Mouse (Mus musculus): ENCODE data around the gene Sptssb.

DNA sequence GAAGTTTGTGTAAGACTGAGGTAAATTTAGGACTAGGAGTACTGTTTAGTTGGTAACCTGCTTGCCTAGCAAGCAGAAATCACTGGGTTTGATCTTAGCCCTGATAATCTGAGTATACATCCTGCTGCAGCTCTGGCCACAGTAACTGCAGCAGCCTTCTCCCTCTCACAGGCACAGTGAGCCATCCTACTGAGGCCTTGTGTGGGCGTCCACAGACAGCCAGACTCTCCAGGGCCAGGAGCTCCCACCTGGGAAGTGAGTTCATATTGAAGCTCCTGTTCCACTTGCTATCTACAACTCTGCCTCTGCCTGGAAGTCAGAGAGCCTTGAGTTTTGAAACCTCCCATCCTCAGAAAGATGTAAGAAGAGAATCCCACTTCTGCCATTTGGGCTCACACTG is 24.0 kb upstream of the Sptssb start:
- no peak for TF ChIP-seq CTCF (IDR thresholded peaks at IDR 0.05; ENCODE audit: control insufficient read depth, insufficient read depth, insufficient read length)
- TF ChIP-seq MYOD1 (IDR thresholded peaks at IDR 0.05; ENCODE audit: control insufficient read depth, insufficient read length, low read depth): no peak
- TF ChIP-seq CEBPB (IDR thresholded peaks at IDR 0.05; ENCODE audit: low read depth): no peak
- TF ChIP-seq MAX (IDR thresholded peaks at IDR 0.05): no peak
- no peak for TF ChIP-seq USF1 (IDR thresholded peaks at IDR 0.05; ENCODE audit: low read depth)
- TF ChIP-seq MYOG (IDR thresholded peaks at IDR 0.05; ENCODE audit: control insufficient read depth, extremely low read depth, insufficient read length): no peak
